Mouse (Mus musculus): Measurements from ENCODE around the gene Ddx59. TPM values are rescaled to one million over a fixed set of nuclear protein-coding genes. Genes with fewer than 3 reads are reported as not detected.

Ddx59 gene
- polyA plus RNA-seq, 1 experiment from 2014 or later = 21.9 TPM

Other genes starting within 250 kb of the Ddx59 start
- gene Mroh3, start 202.4 kb upstream of the Ddx59 start, polyA plus RNA-seq (2015; fragmentation: Nextera tagmentation; extraction: Ambion mirVana) = 0.22 and 0.67 TPM in 2 replicates
- gene Inava, start 181.0 kb upstream of the Ddx59 start, polyA plus RNA-seq (2015; fragmentation: Nextera tagmentation; extraction: Ambion mirVana) = 18.7 and 22.7 TPM in 2 replicates
- gene Gpr25, start 154.4 kb upstream of the Ddx59 start, polyA plus RNA-seq (2015; fragmentation: Nextera tagmentation; extraction: Ambion mirVana) = 0.21 TPM in 1 of 2 replicates, not detected in the other
- 12.3 and 13.9 TPM in 2 replicates for gene Camsap2, start 69.2 kb upstream of the Ddx59 start, polyA plus RNA-seq (2015; fragmentation: Nextera tagmentation; extraction: Ambion mirVana)
- gene Kif14, start 51.1 kb downstream of the Ddx59 start, polyA plus RNA-seq (2015; fragmentation: Nextera tagmentation; extraction: Ambion mirVana) = 7.2 and 8.2 TPM in 2 replicates
- gene Zfp281, start 209.6 kb downstream of the Ddx59 start, polyA plus RNA-seq (2015; fragmentation: Nextera tagmentation; extraction: Ambion mirVana) = 25.6 and 26.8 TPM in 2 replicates